Mouse (Mus musculus) kidney, adult 18-20 months (tissue): Measurements from ENCODE around the gene Pkib.

Experiments used
- DNase-seq: peaks from one replicate; pipeline ENCODE4 v3.0.0; 2021

Pkib gene

DNA sequence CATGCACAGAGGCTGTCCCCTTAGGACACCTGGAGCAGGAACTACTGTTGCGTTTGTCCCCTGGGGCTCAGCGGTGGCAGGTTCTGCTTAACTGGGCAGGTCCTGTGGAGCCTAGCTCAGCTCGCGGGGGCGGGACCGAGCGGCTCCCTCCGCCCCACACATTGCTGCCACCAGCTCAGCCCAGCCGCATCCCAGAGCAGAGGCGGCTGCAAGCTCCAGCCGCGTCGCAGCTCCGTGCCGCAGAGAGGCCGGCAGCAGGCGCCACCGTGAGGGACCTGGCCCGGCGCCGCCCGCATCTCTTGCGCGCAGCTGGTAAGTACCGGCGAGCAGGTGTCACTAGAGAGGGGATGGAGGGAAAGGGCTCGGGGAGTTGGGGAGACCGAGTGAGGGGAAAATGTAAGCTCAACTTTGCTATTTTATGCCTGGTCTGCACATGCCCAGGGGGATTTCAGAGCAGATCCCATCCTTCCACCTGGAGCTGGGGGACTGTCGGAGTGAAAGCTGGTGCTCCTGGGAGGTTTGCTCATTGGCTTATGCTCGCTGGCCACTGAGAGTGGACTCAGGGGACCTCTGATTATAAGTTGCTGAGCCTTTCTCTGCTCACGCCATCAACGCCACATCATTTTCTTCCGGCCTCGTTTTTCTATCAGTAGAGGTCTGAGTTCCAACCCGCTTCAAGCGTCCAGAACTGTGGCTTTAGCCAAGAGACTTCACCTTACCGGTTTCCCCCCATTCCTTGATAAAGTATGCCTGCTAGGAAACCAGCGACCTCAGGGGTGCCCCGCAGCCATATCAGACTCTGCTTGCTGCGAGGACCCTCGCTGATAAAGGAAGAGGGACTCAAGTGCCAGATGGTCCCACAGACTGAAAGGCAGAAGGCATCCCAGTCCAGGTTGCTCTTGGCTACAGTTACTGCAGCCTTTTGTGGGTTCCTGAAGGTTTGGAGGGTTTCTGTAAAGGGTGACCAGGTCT lies at the start of gene Pkib:
TSS of gene Pkib (plus strand) at position 86 of the 972 bp plus-strand sequence.
- peak; percentile 44 for DNase-seq

DNA sequence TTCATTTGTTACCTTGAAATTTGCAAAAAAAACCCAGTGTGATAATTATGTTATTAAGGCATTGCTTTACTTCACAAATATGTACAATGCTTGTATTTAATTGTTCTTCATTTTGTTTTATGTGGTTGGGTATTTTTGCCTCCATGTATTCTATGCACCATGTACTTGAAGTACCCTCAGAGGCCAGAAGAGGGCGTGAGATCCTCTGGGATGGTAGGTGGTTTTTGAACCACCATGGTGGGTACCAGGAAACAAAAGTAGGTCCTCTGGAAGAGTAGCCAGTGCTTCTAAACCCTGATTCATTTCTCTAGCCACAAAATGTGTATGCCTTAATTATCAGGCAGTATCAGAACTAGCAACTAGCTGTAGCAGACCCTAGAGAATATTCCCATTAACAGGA lies 47.9 kb upstream of the Pkib start:
- no peak for DNase-seq

GRCm38 (mm10) chr10:57594266-57594665 lies 37.5 kb upstream of the Pkib start:
- DNase-seq, result no peak

DNA sequence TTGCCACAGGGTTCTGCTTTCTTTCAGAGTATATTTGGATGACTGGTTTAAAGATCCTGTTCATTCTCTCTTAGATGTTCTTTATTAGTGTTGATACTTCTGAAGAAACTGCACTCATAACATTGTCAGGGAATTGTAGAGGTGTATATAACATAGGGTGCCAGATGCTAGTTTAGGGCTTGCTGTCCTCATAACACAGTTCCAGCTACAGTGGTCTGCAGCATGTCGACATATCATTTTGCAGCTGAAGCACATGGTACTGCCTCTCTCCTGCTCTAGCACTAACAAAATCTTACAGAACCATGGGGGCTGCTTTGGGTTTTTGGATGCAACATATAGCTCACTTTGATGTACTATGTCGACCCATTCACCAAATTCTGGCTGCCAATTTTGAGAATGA lies 34.6 kb upstream of the Pkib start:
- no peak for DNase-seq

DNA sequence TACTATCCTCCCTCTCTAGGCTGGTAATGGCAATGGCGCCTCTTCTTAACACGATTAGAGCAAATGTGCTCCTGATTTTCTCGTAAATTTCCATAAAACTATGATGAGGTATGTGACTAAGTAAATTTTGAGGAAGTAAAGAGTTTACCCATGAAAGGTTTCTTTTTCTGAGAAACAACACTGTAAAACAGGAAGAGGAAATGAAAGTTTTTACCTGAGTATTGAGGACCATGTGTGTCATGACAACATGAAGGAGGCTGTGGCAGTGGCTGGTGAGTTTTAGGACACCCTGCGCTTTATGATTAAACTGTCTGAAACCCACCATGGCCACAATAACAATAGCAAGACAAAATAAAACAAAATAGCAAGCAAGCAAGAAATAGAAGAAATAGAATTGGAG lies 28.8 kb upstream of the Pkib start:
- no peak for DNase-seq

DNA sequence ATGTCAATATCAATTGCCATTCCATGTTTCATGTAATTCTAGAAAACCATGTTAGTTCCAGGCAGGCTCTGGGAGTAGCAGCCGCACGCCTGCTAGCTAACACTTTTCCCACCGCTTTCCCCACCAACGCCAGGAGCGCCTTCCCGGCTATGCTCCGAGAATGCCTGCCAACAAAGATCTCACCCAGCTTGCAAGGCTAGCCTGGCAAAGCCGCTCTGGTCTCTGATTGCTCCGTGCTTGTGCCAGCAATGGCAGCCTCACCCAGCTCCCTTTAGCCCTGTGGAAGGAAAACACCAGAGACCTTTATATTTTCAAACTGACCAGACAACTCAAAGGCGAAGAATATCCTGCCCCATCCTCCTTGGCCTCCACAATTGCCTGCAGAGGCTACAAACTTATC lies 8.5 kb upstream of the Pkib start:
- no peak for DNase-seq

GRCm38 (mm10) chr10:57627773-57628172 lies 4.0 kb upstream of the Pkib start:
- DNase-seq, result no peak

- no peak for DNase-seq
Measured at GRCm38 (mm10) chr10:57630557-57630956, 1.2 kb upstream of the Pkib start.

- no peak for DNase-seq
Measured at GRCm38 (mm10) chr10:57632868-57633240, 1.1 kb downstream of the Pkib start.

- DNase-seq, result no peak
Measured at GRCm38 (mm10) chr10:57636970-57637369, 5.2 kb downstream of the Pkib start.

DNA sequence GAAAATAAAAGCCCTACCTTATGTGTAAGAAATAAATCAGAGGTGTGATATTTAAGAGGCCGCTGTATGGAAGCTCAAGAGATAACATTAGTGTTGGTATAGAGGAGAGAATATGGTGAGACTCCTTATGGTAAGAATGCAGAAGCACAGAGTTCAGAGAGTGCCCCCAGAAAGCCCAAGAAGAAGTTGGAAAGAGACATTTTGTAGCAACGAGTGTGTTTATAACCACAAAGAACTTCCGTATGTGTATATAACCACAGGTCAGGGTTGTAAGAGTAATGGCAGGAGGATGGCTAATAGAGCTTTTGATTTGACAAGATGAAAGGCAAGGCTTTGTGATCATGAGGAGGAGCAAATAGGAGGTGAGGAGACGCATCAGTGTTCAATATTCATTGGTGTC lies 6.5 kb downstream of the Pkib start:
- no peak for DNase-seq

GRCm38 (mm10) chr10:57639540-57639939 lies 7.8 kb downstream of the Pkib start:
- no peak for DNase-seq

DNA sequence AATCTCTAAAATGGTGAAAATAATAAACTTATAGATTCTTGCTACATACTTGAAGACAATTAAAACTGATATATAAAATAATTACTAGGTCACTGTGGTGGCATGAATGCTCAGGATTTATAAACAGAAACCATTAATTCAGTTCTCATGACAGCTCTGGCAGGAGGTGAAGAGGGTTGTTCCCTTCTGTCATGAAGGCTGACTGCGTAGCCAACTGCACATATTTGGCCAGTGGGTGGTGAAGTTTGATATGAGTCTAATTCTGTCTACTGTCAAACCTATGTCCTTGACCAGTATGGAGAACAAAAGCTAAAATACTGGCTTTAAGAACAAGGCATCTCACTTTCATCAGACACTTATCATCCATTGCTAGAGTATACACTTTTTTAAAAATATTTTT lies 21.5 kb downstream of the Pkib start:
- no peak for DNase-seq

- DNase-seq, result no peak
Measured at GRCm38 (mm10) chr10:57660505-57660904, 28.7 kb downstream of the Pkib start.

DNA sequence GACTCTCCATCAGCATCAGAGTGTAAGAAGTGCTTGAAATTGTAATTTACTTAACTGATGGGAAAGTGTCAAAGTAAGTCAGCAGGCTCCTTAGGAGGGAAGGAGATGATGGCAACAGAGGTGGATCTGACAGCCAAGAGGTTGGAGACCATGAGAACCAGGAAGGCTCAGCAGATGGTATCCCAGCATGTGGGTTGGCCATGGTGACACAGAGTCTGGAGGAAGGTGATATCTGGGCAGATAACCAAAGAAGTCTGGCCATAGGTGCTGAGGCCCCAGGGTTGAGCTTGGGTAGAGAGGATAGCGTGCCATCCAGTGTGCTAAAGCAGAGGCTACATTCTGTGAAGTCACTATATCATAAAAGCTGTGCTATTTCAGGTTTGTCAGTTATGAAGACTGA lies 32.0 kb downstream of the Pkib start:
- DNase-seq, result no peak

DNA sequence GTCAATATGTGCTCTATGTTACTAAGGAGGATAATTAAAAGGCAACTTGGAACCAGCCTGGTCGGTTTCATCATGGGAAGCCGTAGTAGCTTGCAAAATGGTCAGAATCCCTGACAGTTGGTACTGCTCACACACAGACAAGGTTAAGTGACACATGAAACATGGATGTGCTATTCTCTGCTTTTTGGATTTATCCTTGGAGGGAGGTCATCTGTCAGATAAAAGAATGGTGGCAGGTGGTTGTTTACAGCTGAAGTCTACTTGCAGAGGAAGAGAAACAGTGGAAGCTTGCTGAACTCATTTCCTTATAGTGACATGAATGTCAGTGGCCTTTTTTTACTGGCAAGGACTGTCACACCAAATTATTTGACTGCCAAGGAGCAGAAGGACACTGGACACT lies 32.5 kb downstream of the Pkib start:
- no peak for DNase-seq

GRCm38 (mm10) chr10:57675740-57676139 lies 44.0 kb downstream of the Pkib start:
- DNase-seq, result no peak

DNA sequence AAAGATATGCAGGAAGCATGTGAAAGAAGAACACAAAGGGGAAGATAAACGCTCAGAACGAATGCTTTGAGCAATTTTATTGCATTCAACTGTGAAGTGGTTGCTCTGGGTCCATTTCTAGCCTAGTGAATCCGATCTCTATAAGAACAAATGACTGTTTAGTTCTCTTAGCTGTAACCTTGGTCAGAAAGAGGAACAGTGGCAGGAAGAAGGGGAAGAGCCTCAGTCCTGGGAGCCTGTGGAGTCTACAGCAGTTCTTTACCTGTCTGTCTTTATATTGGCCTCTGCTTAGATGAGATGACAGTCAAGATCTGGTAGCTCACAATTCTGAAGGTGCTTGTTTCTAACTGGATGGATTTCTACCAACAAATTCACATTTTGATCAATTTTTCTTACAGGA lies 56.2 kb downstream of the Pkib start:
- DNase-seq, result no peak

- DNase-seq, result no peak
Measured at GRCm38 (mm10) chr10:57690161-57690560, 58.4 kb downstream of the Pkib start.

GRCm38 (mm10) chr10:57702246-57702645 lies 70.5 kb downstream of the Pkib start:
- no peak for DNase-seq

GRCm38 (mm10) chr10:57721035-57721434 lies 89.3 kb downstream of the Pkib start:
- DNase-seq, result no peak

GRCm38 (mm10) chr10:57722363-57722762 lies 90.6 kb downstream of the Pkib start:
- no peak for DNase-seq

GRCm38 (mm10) chr10:57727666-57728065 lies 95.9 kb downstream of the Pkib start:
- DNase-seq, result no peak

DNA sequence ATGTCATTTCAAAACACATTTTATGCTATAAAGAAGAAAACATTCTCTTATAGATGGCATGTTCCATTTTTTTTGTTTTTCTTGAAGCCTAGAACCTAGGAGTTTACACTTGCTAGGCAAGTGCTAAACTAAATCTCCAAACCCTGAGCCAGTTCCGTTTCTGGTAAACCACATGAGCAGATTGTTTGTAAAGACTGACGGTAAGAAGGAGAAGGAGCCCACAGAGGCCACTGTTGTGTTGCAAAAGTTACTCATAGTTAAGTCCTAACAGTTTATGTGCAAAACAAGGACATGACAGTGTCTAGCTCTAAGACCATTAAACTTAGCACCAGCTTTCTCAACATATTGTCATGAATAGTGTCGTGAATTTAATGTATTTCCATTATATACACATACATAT lies 99.9 kb downstream of the Pkib start:
- no peak for DNase-seq

- DNase-seq, result no peak
Measured at GRCm38 (mm10) chr10:57740733-57741132, 109.0 kb downstream of the Pkib start.
